Mouse (Mus musculus) embryonic facial prominence, embryonic 11.5 days (tissue): Measurements from ENCODE around the gene Helz2. TPM values are rescaled to one million over a fixed set of nuclear protein-coding genes. Genes with fewer than 3 reads are reported as not detected.

Experiments
- ATAC-seq: fragments of 200-750 bp; cut with Nextera tagmentation; replicated peaks from 2 replicates; pipeline ENCODE4 v1.8.0; 2017; ENCODE audit warnings: low read depth; ENCODE audit not compliant: insufficient number of reproducible peaks, low FRiP score, low TSS enrichment
- DNase-seq: peaks from one replicate; pipeline ENCODE4 v3.0.0-alpha.2; 2015; ENCODE audit warnings: low spot score
- H3K27ac ChIP-seq: fragments of 300-500 bp; sonication (generic); replicated peaks from 2 replicates; pipeline ENCODE4 v1.5.1; 2014; ENCODE audit warnings: mild to moderate bottlenecking, low read depth, low read length, control low read depth
- H3K27me3 ChIP-seq: fragments of 300-500 bp; sonication (generic); 2 replicates; pipeline ENCODE4 v1.6.1; 2014; ENCODE audit warnings: mild to moderate bottlenecking, low read length, moderate library complexity, mixed read lengths; ENCODE audit not compliant: control insufficient read depth, insufficient read depth
- H3K36me3 ChIP-seq: fragments of 300-500 bp; sonication (generic); replicated peaks from 2 replicates; pipeline ENCODE4 v1.6.1; 2014; ENCODE audit warnings: low read depth, mild to moderate bottlenecking, low read length, moderate library complexity, mixed read lengths; ENCODE audit not compliant: control insufficient read depth, insufficient read depth
- H3K4me1 ChIP-seq: fragments of 300-500 bp; sonication (generic); 2 replicates; pipeline ENCODE4 v1.6.1; 2014; ENCODE audit warnings: low read length, mixed read lengths; ENCODE audit not compliant: control insufficient read depth, insufficient read depth
- H3K4me2 ChIP-seq: fragments of 300-500 bp; sonication (generic); 2 replicates; pipeline ENCODE4 v1.6.1; 2014; ENCODE audit warnings: low read depth, mild to moderate bottlenecking, control low read depth, low read length, moderate library complexity
- H3K4me3 ChIP-seq: fragments of 300-500 bp; sonication (generic); 2 replicates; pipeline ENCODE4 v1.5.1; 2014; ENCODE audit warnings: low read depth, low read length, control low read depth
- H3K9ac ChIP-seq: fragments of 300-500 bp; sonication (generic); replicated peaks from 2 replicates; pipeline ENCODE4 v1.6.1; 2014; ENCODE audit warnings: mild to moderate bottlenecking, control low read depth, low read length
- H3K9me3 ChIP-seq: fragments of 300-500 bp; sonication (generic); replicated peaks from 2 replicates; pipeline ENCODE4 v1.6.1; 2016; ENCODE audit warnings: mild to moderate bottlenecking, low read length, inconsistent platforms, mixed read lengths; ENCODE audit not compliant: control insufficient read depth
- WGBS: fragments of 180-500 bp; shearing (Covaris S2); extraction: QIAGEN DNeasy Blood & Tissue Kit; methylation state at CpG from one replicate; pipeline ENCODE4 v1.1.7; 2014; 5-methylcytosine and 5-hydroxymethylcytosine counted together
- polyA plus RNA-seq: library from polyadenylated mRNA; unstranded; fragments of >200 nt; fragmentation: Nextera tagmentation; extraction: Ambion mirVana; gene quantifications from 2 replicates; pipeline ENCODE4 v1.2.1, GENCODE M21; 2014

Helz2 gene
- polyA plus RNA-seq, 1 experiment from 2014 or later = 0.70 TPM

- H3K27ac ChIP-seq = no peak overlapping the region
- ATAC-seq (no peak), DNase-seq (no peak)
- no peaks in the 10 kb centered on the region for H3K27me3 ChIP-seq
- H3K4me3 ChIP-seq = no peak overlapping the region
- no peaks in the 10 kb centered on the region for H3K4me1 ChIP-seq
- 77% methylated on average over 3 of the region's 3 CpGs for WGBS
- no peaks in the 10 kb centered on the region for H3K9me3 ChIP-seq
- no peak overlapping the region for H3K9ac ChIP-seq
- no peak overlapping the region for H3K4me2 ChIP-seq
- H3K36me3 ChIP-seq = peaks cover 9% of the 10 kb centered on the region
Observed at GRCm38 (mm10) chr2:181277866-181278265, 36.0 kb upstream of the Helz2 start.

DNA sequence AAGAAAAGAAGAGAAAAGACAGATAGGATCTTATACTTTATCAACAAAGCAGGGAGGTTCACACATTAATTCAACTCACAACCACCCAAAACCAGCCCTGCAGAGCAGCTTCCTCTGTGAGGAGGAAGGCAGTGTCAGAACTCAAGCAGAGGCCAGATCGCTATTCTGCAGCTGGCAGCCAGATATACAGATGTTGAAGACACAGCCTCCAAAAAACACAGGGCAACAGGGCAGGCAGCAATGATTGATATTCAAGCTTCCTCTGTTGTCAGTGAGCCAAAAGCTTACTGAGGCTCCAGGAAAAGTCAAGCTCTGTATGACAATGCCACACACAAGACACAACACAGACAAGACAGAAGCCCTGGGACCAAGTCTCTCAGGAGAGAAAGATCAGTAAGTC is 34.9 kb upstream of the Helz2 start:
- no peak overlapping the region for H3K4me3 ChIP-seq
- H3K4me1 ChIP-seq = no peaks in the 10 kb centered on the region
- no peak overlapping the region for H3K9ac ChIP-seq
- H3K36me3 ChIP-seq = peaks cover 9% of the 10 kb centered on the region
- H3K9me3 ChIP-seq = no peaks in the 10 kb centered on the region
- 81% methylated on average over 1 of the region's 1 CpGs for WGBS
- H3K27ac ChIP-seq = no peak overlapping the region
- no peak for ATAC-seq
- no peak for DNase-seq
- H3K27me3 ChIP-seq = no peaks in the 10 kb centered on the region
- H3K4me2 ChIP-seq = no peak overlapping the region

- peaks cover 9% of the 10 kb centered on the region for H3K36me3 ChIP-seq
Observed at GRCm38 (mm10) chr2:181274639-181275038, 32.8 kb upstream of the Helz2 start.

GRCm38 (mm10) chr2:181273829-181274228 is 32.0 kb upstream of the Helz2 start:
- Histone ChIP-seq H3K27me3 (no peaks in the 10 kb centered on the region), H3K4me3 (no peak overlapping the region), H3K36me3 (peaks cover 9% of the 10 kb centered on the region), H3K9ac (no peak overlapping the region), H3K4me2 (no peak overlapping the region), H3K4me1 (no peaks in the 10 kb centered on the region), H3K9me3 (no peaks in the 10 kb centered on the region), H3K27ac (no peak overlapping the region)
- DNase-seq (no peak), ATAC-seq (no peak)
- 88% methylated on average over 1 of the region's 2 CpGs for WGBS

More at GRCm38 (mm10) chr2:181274639-181275038, 32.8 kb upstream of the Helz2 start:
- no peaks in the 10 kb centered on the region for H3K4me1 ChIP-seq
- H3K4me3 ChIP-seq = no peak overlapping the region
- WGBS = 93% methylated on average over 4 of the region's 4 CpGs
- DNase-seq = no peak
- no peaks in the 10 kb centered on the region for H3K9me3 ChIP-seq
- H3K9ac ChIP-seq = no peak overlapping the region
- ATAC-seq = no peak
- H3K27ac ChIP-seq = no peak overlapping the region
- no peak overlapping the region for H3K4me2 ChIP-seq
- H3K27me3 ChIP-seq = no peaks in the 10 kb centered on the region

- WGBS = 84% methylated on average over 2 of the region's 2 CpGs
- ATAC-seq = no peak
- H3K36me3 ChIP-seq = peaks cover 5% of the 10 kb centered on the region; the same call in 1 of the 2 replicates
- no peak overlapping the region for H3K9ac ChIP-seq
- no peak overlapping the region for H3K4me2 ChIP-seq
- no peaks in the 10 kb centered on the region for H3K4me1 ChIP-seq
- no peak overlapping the region for H3K27ac ChIP-seq
- no peak for DNase-seq
- H3K27me3 ChIP-seq = no peaks in the 10 kb centered on the region
- H3K9me3 ChIP-seq = no peaks in the 10 kb centered on the region
- no peak overlapping the region for H3K4me3 ChIP-seq
Observed at GRCm38 (mm10) chr2:181272092-181272491, 30.3 kb upstream of the Helz2 start.

- ATAC-seq (no peak), DNase-seq (no peak)
- H3K9me3 ChIP-seq = no peaks in the 10 kb centered on the region
- no peak overlapping the region for H3K27ac ChIP-seq
- H3K4me2 ChIP-seq = no peak overlapping the region
- no peak overlapping the region for H3K4me3 ChIP-seq
- H3K36me3 ChIP-seq = no peaks in the 10 kb centered on the region; the same call in none of the 2 replicates
- no peaks in the 10 kb centered on the region for H3K4me1 ChIP-seq
- H3K27me3 ChIP-seq = no peaks in the 10 kb centered on the region
- WGBS = 98% methylated on average over 2 of the region's 2 CpGs
- H3K9ac ChIP-seq = no peak overlapping the region
Observed at GRCm38 (mm10) chr2:181266839-181267238, 25.0 kb upstream of the Helz2 start.

GRCm38 (mm10) chr2:181253248-181253647 is 11.4 kb upstream of the Helz2 start:
- no peaks in the 10 kb centered on the region for H3K4me1 ChIP-seq
- peaks cover 14% of the 10 kb centered on the region for H3K36me3 ChIP-seq
- DNase-seq (no peak), ATAC-seq (no peak)
- H3K4me3 ChIP-seq = no peak overlapping the region
- H3K4me2 ChIP-seq = no peak overlapping the region
- no peak overlapping the region for H3K27ac ChIP-seq
- H3K9ac ChIP-seq = no peak overlapping the region
- 70% methylated on average over 1 of the region's 1 CpGs for WGBS
- H3K27me3 ChIP-seq = no peaks in the 10 kb centered on the region
- H3K9me3 ChIP-seq = no peaks in the 10 kb centered on the region

- DNase-seq = no peak
- Histone ChIP-seq H3K27me3 (no peaks in the 10 kb centered on the region), H3K9me3 (no peaks in the 10 kb centered on the region), H3K27ac (no peak overlapping the region), H3K36me3 (peaks cover 14% of the 10 kb centered on the region), H3K4me1 (no peaks in the 10 kb centered on the region), H3K4me2 (no peak overlapping the region), H3K4me3 (no peak overlapping the region), H3K9ac (no peak overlapping the region)
- 82% methylated on average over 1 of the region's 1 CpGs for WGBS
- ATAC-seq = no peak
Observed at GRCm38 (mm10) chr2:181251841-181252240, 10.0 kb upstream of the Helz2 start.
